Mouse (Mus musculus) heart, postnatal 0 days (tissue): ENCODE results near the gene Foxn3.

Experiments used
- CTCF ChIP-seq: IDR thresholded peaks from 2 replicates; pipeline ENCODE4 v1.5.1; 2016; ENCODE audit warnings: antibody characterized with exemption, control low read depth, low read depth
- EP300 ChIP-seq: IDR thresholded peaks from 2 replicates; pipeline ENCODE4 v1.6.1; 2016; ENCODE audit warnings: antibody characterized with exemption, low read depth

GRCm38 (mm10) chr12:99186239-99186638 lies 377.1 kb downstream of the Foxn3 start:
- TF ChIP-seq CTCF, result no peak
- no peak for TF ChIP-seq EP300
